Mouse (Mus musculus) left cerebral cortex, adult 11 months (tissue): ENCODE data around the gene Ppp1r27.
"Not testable (repeated sequence)": the region's sequence is repeated elsewhere in the genome, so short reads cannot be mapped to it uniquely, and the experiment has no call there.

Experiments
- DNase-seq: peaks from one replicate; pipeline ENCODE4 v3.0.0; 2022; ENCODE audit warnings: low spot score

Ppp1r27 gene

GRCm38 (mm10) chr11:120575940-120576339 lies 25.0 kb upstream of the Ppp1r27 start:
- DNase-seq = no peak

- no peak for DNase-seq
These were observed 24.1 kb upstream of the Ppp1r27 start for GRCm38 (mm10) chr11:120575046-120575445.

- DNase-seq = no peak
These were observed 23.3 kb upstream of the Ppp1r27 start for GRCm38 (mm10) chr11:120574278-120574600.

GRCm38 (mm10) chr11:120573585-120574277 lies 22.8 kb upstream of the Ppp1r27 start:
- no peak for DNase-seq

- peak; percentile 100 for DNase-seq
These were observed 22.0 kb upstream of the Ppp1r27 start, which contains the start of gene P4hb for GRCm38 (mm10) chr11:120572752-120573584. Gene P4hb, minus strand, starts transcription at chr11:120573253.

- no peak for DNase-seq
These were observed 21.5 kb upstream of the Ppp1r27 start for GRCm38 (mm10) chr11:120572417-120572751.

GRCm38 (mm10) chr11:120571754-120572416 lies 21.0 kb upstream of the Ppp1r27 start:
- DNase-seq = no peak

GRCm38 (mm10) chr11:120571122-120571521 lies 20.2 kb upstream of the Ppp1r27 start:
- DNase-seq = no peak

GRCm38 (mm10) chr11:120568324-120568723 lies 17.4 kb upstream of the Ppp1r27 start:
- no peak for DNase-seq

- no peak for DNase-seq
These were observed 14.2 kb upstream of the Ppp1r27 start for GRCm38 (mm10) chr11:120565114-120565513.

- DNase-seq = no peak
These were observed 12.0 kb upstream of the Ppp1r27 start for GRCm38 (mm10) chr11:120562949-120563348.

- no peak for DNase-seq
These were observed 10.2 kb upstream of the Ppp1r27 start for GRCm38 (mm10) chr11:120560952-120561728.

GRCm38 (mm10) chr11:120558843-120559242 lies 7.9 kb upstream of the Ppp1r27 start:
- DNase-seq = not testable (repeated sequence)

- DNase-seq = no peak
These were observed 4.3 kb upstream of the Ppp1r27 start for GRCm38 (mm10) chr11:120555260-120555659.

GRCm38 (mm10) chr11:120554834-120555233 lies 3.9 kb upstream of the Ppp1r27 start:
- DNase-seq = no peak

- no peak for DNase-seq
These were observed 1.8 kb upstream of the Ppp1r27 start for GRCm38 (mm10) chr11:120552736-120553135.

GRCm38 (mm10) chr11:120549986-120550809 lies 734 bp downstream of the Ppp1r27 start:
- DNase-seq = no peak

GRCm38 (mm10) chr11:120549168-120549945 lies 1.6 kb downstream of the Ppp1r27 start, which contains the start of gene Mcrip1:
Gene Mcrip1, minus strand, starts transcription at chr11:120549727.
- peak; percentile 87 for DNase-seq

GRCm38 (mm10) chr11:120548786-120549167 lies 2.2 kb downstream of the Ppp1r27 start:
- no peak for DNase-seq

GRCm38 (mm10) chr11:120548214-120548613 lies 2.7 kb downstream of the Ppp1r27 start:
- DNase-seq = no peak
